Mouse (Mus musculus): ENCODE data around the gene Wdr82.

- TF ChIP-seq CTCF (IDR thresholded peaks at IDR 0.05; ENCODE audit: low read depth, low read length) (no peak), GATA1 (IDR thresholded peaks at IDR 0.05; ENCODE audit: borderline replicate concordance, low read length) (no peak)
These were observed 28.3 kb downstream of the Wdr82 start for GRCm38 (mm10) chr9:106198962-106199458.

Data from G1E (cell line).